Mouse (Mus musculus): ENCODE results near the gene Gm10428.

GRCm38 (mm10) chr11:62742261-62742957 is 10.5 kb upstream of the Gm10428 start:
- TF ChIP-seq MYOG (IDR thresholded peaks at IDR 0.05; ENCODE audit: control insufficient read depth, extremely low read depth, insufficient read length) (no peak), CTCF (IDR thresholded peaks at IDR 0.05; ENCODE audit: control insufficient read depth, insufficient read depth, insufficient read length) (no peak), USF1 (IDR thresholded peaks at IDR 0.05; ENCODE audit: low read depth) (no peak), MAX (IDR thresholded peaks at IDR 0.05) (no peak)
